Mouse (Mus musculus) neural tube, embryonic 15.5 days (tissue): Measurements from ENCODE around the gene Macrod1. TPM values are rescaled to one million over a fixed set of nuclear protein-coding genes. Genes with fewer than 3 reads are reported as not detected.
"Not testable (repeated sequence)": the region's sequence is repeated elsewhere in the genome, so short reads cannot be mapped to it uniquely, and the experiment has no call there.

ENCODE experiments used
- ATAC-seq: fragments of 200-750 bp; cut with Nextera tagmentation; 2 replicates; pipeline ENCODE4 v1.8.0; 2017; ENCODE audit warnings: mild to moderate bottlenecking, moderate TSS enrichment, moderate library complexity; ENCODE audit not compliant: low FRiP score
- H3K27ac ChIP-seq: fragments of 300-500 bp; sonication (generic); replicated peaks from 2 replicates; pipeline ENCODE4 v1.5.1; 2015; ENCODE audit warnings: mild to moderate bottlenecking, inconsistent platforms
- H3K27me3 ChIP-seq: fragments of 300-500 bp; sonication (generic); replicated peaks from 2 replicates; pipeline ENCODE4 v1.6.1; 2015; ENCODE audit warnings: inconsistent platforms
- H3K36me3 ChIP-seq: fragments of 300-500 bp; sonication (generic); 2 replicates; pipeline ENCODE4 v1.6.1; 2015; ENCODE audit warnings: inconsistent platforms
- H3K4me1 ChIP-seq: fragments of 300-500 bp; sonication (generic); 2 replicates; pipeline ENCODE4 v1.6.1; 2015; ENCODE audit warnings: inconsistent platforms
- H3K4me2 ChIP-seq: fragments of 300-500 bp; sonication (generic); 2 replicates; pipeline ENCODE4 v1.6.1; 2015; ENCODE audit warnings: inconsistent platforms, mild to moderate bottlenecking, moderate library complexity
- H3K4me3 ChIP-seq: fragments of 300-500 bp; sonication (generic); replicated peaks from 2 replicates; pipeline ENCODE4 v1.5.1; 2015; ENCODE audit warnings: mild to moderate bottlenecking, inconsistent platforms
- H3K9ac ChIP-seq: fragments of 300-500 bp; sonication (generic); replicated peaks from 2 replicates; pipeline ENCODE4 v1.6.1; 2015; ENCODE audit warnings: mild to moderate bottlenecking, inconsistent platforms
- H3K9me3 ChIP-seq: fragments of 300-500 bp; sonication (generic); replicated peaks from 2 replicates; pipeline ENCODE4 v1.6.1; 2016; ENCODE audit warnings: inconsistent platforms
- WGBS: fragments of 180-500 bp; shearing (Covaris S2); methylation state at CpG from one replicate; pipeline ENCODE4 v1.1.7; 2015; ENCODE audit warnings: mixed read lengths; 5-methylcytosine and 5-hydroxymethylcytosine counted together
- polyA plus RNA-seq: library from polyadenylated mRNA; unstranded; fragments of >200 nt; fragmentation: Nextera tagmentation; extraction: Ambion mirVana; gene quantifications from 2 replicates; pipeline ENCODE4 v1.2.1, GENCODE M21; 2015

Macrod1 gene
- polyA plus RNA-seq, 1 experiment from 2014 or later, result 7.2 TPM

DNA sequence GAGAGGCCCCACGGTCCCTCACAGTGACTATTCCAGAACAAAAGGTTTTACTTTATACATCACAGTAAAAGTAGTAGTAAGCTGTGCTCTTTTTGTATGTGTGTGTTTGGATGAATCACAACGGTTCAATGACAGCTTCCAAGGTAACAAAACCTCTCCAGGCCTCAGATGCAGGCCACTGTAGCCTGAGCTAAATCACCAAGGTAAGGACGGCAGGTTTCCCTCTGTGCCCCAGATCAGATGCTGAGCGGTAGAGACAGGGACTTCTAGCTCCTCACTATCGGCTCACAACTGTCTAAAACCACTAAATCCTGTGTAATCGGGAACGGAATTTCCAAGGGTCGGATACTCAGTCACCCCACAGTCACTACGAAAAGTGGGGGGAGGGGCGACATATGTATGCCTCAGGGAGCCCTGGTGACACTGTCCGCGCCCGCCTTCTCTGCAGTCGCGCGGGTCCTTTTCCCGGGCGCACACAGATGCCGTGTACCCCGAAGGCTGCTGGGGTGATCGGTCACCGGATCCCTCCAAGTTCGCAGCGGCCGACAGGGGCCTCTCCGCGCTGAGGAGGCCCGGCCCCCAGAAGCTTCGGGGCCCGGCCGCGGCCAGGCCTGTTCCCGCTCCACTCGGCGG is 17.4 kb upstream of the Macrod1 start:
- H3K4me1 ChIP-seq, result peaks cover 33% of the 10 kb centered on the region
- H3K4me3 ChIP-seq, result peak overlapping the region; percentile 86
- peak overlapping the region; percentile 91 for H3K9ac ChIP-seq
- H3K9me3 ChIP-seq, result no peaks in the 10 kb centered on the region
- WGBS, result 1% methylated on average over 35 of the region's 35 CpGs
- H3K36me3 ChIP-seq, result peaks cover 6% of the 10 kb centered on the region
- peak overlapping the region; percentile 78 for H3K4me2 ChIP-seq
- H3K27ac ChIP-seq, result peak overlapping the region; percentile 94
- H3K27me3 ChIP-seq, result no peaks in the 10 kb centered on the region
- peak; percentile 33 for ATAC-seq

DNA sequence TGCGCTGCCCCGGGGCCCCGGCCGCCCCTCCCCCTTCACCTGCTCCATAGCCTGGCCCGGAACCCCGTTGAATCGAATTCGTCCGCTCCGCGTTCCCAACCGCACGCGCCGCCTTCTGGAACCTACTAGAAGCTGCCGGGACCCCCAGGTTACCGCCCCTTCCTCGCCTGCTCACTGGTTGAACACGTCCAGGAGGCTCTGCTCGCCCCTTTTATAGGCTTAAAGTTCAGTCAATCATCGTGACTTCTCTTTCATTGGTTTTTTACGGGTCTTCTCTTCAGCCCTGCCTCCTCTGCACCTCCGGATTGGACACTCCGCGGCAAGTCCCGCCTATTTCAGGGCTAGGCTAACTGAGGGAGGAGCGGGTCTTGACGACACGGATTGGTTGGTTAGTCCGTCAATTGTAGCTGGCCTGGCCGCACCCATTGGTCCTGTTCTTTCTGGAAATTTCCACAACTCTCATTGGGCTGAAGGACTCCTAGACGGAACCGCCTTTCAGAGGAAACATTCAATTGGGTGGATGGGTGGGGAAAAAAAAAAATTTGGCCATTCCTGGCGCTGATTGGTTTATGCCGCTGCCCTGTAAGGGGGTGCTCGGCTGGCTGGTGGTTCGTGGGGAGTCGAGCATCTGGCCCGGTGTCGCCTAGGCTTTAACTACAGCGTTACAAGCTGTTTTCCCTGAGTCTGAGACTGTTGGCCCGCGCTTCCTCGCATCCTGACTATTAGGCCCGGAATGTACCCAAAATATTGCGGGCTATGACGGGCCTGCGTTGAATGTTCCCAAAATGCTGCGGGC is 16.6 kb upstream of the Macrod1 start, which contains the start of gene Stip1:
TSS of gene Stip1 (minus strand) at position 127 of the 796 bp plus-strand sequence.
- no peaks in the 10 kb centered on the region; the same call in 1 of the 2 replicates for H3K36me3 ChIP-seq
- H3K4me1 ChIP-seq, result peaks cover 33% of the 10 kb centered on the region
- H3K9me3 ChIP-seq, result no peaks in the 10 kb centered on the region
- under 1% methylated on average over 49 of the region's 49 CpGs for WGBS
- peak within 1 kb of the TSS; percentile 91 for H3K4me2 ChIP-seq
- H3K27me3 ChIP-seq, result no peaks in the 10 kb centered on the region
- peak; percentile 99 for ATAC-seq
- H3K4me3 ChIP-seq, result peak within 1 kb of the TSS; percentile 86
- peak within 1 kb of the TSS; percentile 91 for H3K9ac ChIP-seq
- H3K27ac ChIP-seq, result peak within 1 kb of the TSS; percentile 96

DNA sequence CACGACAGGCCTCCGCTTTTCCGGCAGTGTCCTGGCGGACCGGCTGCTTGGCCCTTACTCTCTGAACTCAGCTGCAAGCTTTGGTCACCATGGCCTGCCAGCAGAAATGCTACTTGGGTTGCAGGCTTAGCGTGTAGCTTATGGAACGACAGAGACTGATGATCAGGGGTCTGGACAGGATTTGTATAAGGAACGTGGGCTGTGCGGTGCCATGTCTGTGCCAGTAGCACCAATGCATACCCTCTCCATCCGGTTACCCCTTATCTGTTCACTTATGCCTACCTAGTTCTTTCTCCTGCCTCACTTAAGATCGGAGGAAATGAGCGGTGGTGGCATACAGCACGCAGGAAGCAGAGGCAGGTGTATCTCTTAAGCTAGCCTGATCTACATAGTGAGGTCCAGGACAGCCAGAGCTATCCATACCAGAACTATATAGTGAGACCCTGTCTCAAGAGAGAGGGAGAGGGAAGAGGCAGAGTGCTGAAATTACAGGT is 15.9 kb upstream of the Macrod1 start:
- 30% methylated on average over 13 of the region's 13 CpGs for WGBS
- 0 out of 2 replicates have a peak, but pooled peaks have one; percentile 0 for ATAC-seq
- Histone ChIP-seq H3K27ac (peak overlapping the region; percentile 96), H3K4me2 (peak overlapping the region; percentile 91), H3K4me3 (peak overlapping the region; percentile 58), H3K4me1 (peaks cover 33% of the 10 kb centered on the region), H3K9ac (peak overlapping the region; percentile 88), H3K9me3 (no peaks in the 10 kb centered on the region), H3K36me3 (no peaks in the 10 kb centered on the region; the same call in 1 of the 2 replicates), H3K27me3 (no peaks in the 10 kb centered on the region)

DNA sequence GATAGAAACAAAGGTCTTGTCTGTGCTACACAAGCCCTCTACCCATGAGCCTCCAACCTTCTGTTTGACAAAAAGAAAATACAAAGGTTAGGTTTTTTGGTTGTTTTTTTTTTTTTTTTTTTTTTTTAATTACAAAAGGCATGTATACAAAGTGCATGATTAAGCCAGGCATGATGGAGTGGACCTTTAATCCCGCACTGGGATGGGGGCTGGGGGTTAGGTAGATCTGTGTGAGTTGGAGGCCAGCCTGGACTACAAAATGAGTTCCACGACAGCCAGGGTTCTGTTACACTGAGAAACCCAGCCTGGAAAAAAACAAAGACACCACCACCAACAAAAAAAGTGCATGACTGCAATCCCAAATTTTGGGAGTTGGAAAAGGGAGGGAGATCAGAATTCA is 15.4 kb upstream of the Macrod1 start:
- Histone ChIP-seq H3K36me3 (no peaks in the 10 kb centered on the region), H3K9me3 (no peaks in the 10 kb centered on the region), H3K4me1 (peaks cover 32% of the 10 kb centered on the region), H3K27ac (peak overlapping the region; percentile 96), H3K27me3 (no peaks in the 10 kb centered on the region), H3K4me3 (peak overlapping the region; percentile 58; the same call in 1 of the 2 replicates), H3K4me2 (peak overlapping the region; percentile 91), H3K9ac (no peak overlapping the region)
- WGBS, result 90% methylated on average over 2 of the region's 2 CpGs
- ATAC-seq, result no peak

- ATAC-seq, result no peak
- H3K9me3 ChIP-seq, result no peaks in the 10 kb centered on the region
- 43% methylated on average over 4 of the region's 4 CpGs for WGBS
Measured at GRCm38 (mm10) chr19:7044279-7044678, 12.3 kb upstream of the Macrod1 start.

GRCm38 (mm10) chr19:7044706-7045105 is 11.9 kb upstream of the Macrod1 start:
- Histone ChIP-seq H3K36me3 (no peaks in the 10 kb centered on the region), H3K4me1 (peaks cover 6% of the 10 kb centered on the region), H3K4me2 (no peak overlapping the region), H3K4me3 (no peak overlapping the region), H3K27me3 (no peaks in the 10 kb centered on the region), H3K27ac (no peak overlapping the region), H3K9ac (no peak overlapping the region), H3K9me3 (no peaks in the 10 kb centered on the region)
- WGBS, result 17% methylated on average over 4 of the region's 4 CpGs
- ATAC-seq, result no peak

More at GRCm38 (mm10) chr19:7044279-7044678, 12.3 kb upstream of the Macrod1 start:
- no peak overlapping the region for H3K4me2 ChIP-seq
- no peaks in the 10 kb centered on the region for H3K36me3 ChIP-seq
- H3K27ac ChIP-seq, result no peak overlapping the region
- no peak overlapping the region for H3K4me3 ChIP-seq
- no peaks in the 10 kb centered on the region for H3K27me3 ChIP-seq
- H3K9ac ChIP-seq, result no peak overlapping the region
- H3K4me1 ChIP-seq, result peaks cover 6% of the 10 kb centered on the region

DNA sequence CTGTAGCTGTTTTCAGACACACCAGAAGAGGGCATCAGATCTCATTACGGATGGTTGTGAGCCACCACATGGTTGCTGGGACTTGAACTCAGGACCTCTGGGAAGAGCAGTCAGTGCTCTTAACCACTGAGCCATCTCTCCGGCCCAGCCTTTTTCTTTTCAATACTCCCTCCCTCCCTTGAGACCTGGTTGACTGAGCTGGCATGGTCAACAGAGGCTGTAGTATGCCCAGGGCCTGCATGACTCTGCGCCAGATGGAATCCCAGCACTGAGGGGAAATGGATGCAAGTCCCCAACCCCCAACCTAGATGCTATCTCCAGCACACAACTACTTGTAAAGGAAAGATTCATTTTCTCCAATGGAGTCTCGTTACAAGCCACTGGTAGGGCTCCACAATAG is 3.2 kb upstream of the Macrod1 start:
- 71% methylated on average over 4 of the region's 4 CpGs for WGBS
- H3K4me2 ChIP-seq, H3K9ac ChIP-seq, ATAC-seq, H3K9me3 ChIP-seq, H3K4me3 ChIP-seq, H3K36me3 ChIP-seq, H3K27ac ChIP-seq: not testable (repeated sequence)
- H3K4me1 ChIP-seq, result peaks cover 22% of the 10 kb centered on the region
- peaks cover 21% of the 10 kb centered on the region for H3K27me3 ChIP-seq

DNA sequence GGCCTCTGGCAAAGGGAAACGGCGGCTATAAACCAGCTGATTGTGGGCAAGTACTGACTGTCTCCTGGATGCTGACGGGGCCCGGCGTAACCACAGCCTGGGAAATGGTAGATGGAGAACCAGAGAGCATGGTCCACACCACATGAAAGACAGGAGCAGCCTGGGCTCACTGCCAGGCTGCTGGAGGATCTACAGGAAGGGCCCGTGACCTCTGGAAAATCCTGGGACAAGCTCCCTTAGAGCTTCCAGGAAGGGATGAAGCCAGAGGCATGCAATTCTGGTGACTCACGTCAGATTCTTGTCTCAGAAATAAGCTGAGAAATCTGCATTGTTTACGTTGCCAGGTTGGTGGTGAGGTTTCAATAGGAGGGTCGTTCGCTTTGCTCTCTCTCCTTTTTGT is 1.8 kb upstream of the Macrod1 start:
- Histone ChIP-seq H3K4me3 (no peak overlapping the region), H3K36me3 (no peaks in the 10 kb centered on the region), H3K9me3 (no peaks in the 10 kb centered on the region), H3K27ac (no peak overlapping the region), H3K27me3 (peaks cover 34% of the 10 kb centered on the region), H3K4me2 (no peak overlapping the region), H3K4me1 (peaks cover 22% of the 10 kb centered on the region), H3K9ac (no peak overlapping the region)
- 54% methylated on average over 10 of the region's 10 CpGs for WGBS
- no peak for ATAC-seq

DNA sequence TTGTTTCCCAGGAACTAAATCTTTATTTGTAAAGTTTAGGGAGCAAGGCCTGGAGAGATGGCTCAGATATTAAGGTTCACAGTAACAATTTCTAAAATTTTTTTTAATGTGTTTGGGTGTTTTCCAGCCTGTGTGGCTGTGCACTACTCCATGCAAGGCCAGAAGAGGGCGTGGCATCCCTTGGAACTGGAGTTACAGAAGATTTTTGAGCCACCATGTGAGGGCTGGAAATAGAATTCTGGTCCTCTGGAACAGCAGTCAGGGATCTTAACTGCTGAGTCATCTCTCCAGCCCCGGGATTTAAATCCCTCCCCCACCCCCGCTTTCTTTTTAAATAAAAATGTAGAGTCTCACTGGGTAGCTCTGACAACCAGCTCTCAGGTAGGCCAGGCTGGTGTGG is 1.4 kb upstream of the Macrod1 start:
- WGBS, result 54% methylated on average over 3 of the region's 3 CpGs
- peaks cover 22% of the 10 kb centered on the region for H3K4me1 ChIP-seq

GRCm38 (mm10) chr19:7057126-7057721 is 614 bp downstream of the Macrod1 start:
- peaks cover 22% of the 10 kb centered on the region for H3K4me1 ChIP-seq
- ATAC-seq, result peak; percentile 40
- no peaks in the 10 kb centered on the region for H3K36me3 ChIP-seq
- H3K27me3 ChIP-seq, result peaks cover 41% of the 10 kb centered on the region
- peak overlapping the region; percentile 98 for H3K4me2 ChIP-seq
- H3K9ac ChIP-seq, result peak overlapping the region; percentile 63
- no peak overlapping the region for H3K27ac ChIP-seq
- no peaks in the 10 kb centered on the region for H3K9me3 ChIP-seq
- WGBS, result 3% methylated on average over 16 of the region's 16 CpGs
- peak overlapping the region; percentile 65 for H3K4me3 ChIP-seq

More for the DNA sequence above, 1.4 kb upstream of the Macrod1 start:
- ATAC-seq, result no peak
- no peak overlapping the region for H3K4me3 ChIP-seq
- H3K27me3 ChIP-seq, result peaks cover 37% of the 10 kb centered on the region
- H3K9me3 ChIP-seq, result no peaks in the 10 kb centered on the region
- H3K27ac ChIP-seq, result no peak overlapping the region
- no peak overlapping the region for H3K9ac ChIP-seq
- H3K36me3 ChIP-seq, result no peaks in the 10 kb centered on the region
- H3K4me2 ChIP-seq, result no peak overlapping the region

DNA sequence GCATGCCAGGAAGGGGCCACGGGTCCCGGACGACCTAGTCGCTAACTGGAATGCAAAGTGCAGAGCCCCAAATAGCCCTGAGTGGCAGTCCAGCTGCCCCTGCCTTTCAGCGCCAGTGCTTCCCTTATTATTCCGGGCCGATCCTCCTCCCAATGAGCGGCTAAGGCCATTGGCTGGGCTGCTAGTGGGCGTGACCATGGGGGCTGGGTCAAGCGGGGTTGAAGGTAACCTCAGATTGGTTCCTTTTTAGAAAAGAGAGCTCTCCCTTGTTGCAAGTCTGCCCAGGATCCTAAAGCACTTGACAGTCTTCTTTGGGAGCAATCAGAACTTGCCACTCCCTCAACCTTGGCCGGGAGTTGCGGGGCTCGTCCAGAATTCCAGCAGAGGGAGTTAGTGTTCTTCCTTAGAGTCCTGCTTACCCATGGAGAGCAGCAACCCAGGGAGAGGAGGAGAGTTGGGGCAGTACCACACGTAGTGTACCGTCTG is 1.2 kb downstream of the Macrod1 start:
- H3K27me3 ChIP-seq, result peaks cover 41% of the 10 kb centered on the region

More for the DNA sequence above, 1.2 kb downstream of the Macrod1 start:
- Histone ChIP-seq H3K27ac (no peak overlapping the region), H3K9me3 (no peaks in the 10 kb centered on the region), H3K4me2 (peak overlapping the region; percentile 98), H3K4me1 (peaks cover 22% of the 10 kb centered on the region), H3K9ac (no peak overlapping the region), H3K4me3 (peak overlapping the region; percentile 65), H3K36me3 (no peaks in the 10 kb centered on the region)
- under 1% methylated on average over 15 of the region's 15 CpGs for WGBS
- peak; percentile 69 for ATAC-seq
